9 mouse cellular contexts compared by ENCODE assay signal in the genomic region with DNA sequence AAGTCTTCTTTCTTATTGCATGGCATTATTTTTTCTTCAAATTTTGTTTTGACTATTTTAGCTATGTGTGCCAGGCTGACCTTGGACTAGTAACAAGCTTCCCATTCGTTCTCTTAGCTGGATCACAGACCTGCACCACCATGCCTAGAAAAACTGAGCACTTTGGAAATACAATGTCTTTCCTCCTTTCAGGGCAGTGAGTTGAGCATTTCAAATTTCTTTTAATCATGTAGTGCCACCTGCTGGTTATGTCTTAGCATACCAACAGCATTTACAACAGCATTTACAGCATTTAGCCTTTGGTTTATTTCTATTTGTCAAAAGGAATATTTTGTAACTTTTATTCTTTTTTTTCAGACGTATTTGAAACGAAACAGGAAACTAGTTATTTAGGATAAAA. TPM values are rescaled to one million over a fixed set of nuclear protein-coding genes. Genes with fewer than 3 reads are reported as not detected.
A peak's percentile ranks its signal among the peaks of the same experiment; 100 is the strongest.
DNase-seq lines count a peak whose midpoint lies in the region; ATAC-seq and TF ChIP-seq lines count a peak whose summit lies in the region.
"Had no signal": no experiment of that assay in that cellular context is flagged by ENCODE, and none has a peak within 500 bp of the region (broad histone marks: within the 10 kb centered on the region; RNA-seq: fewer than 3 reads in every experiment).

No protein-coding gene starts in this region.

- no peak overlapping the region for H3K4me2 ChIP-seq in neural tube, embryonic 13.5 days

- ATAC-seq in neural tube, embryonic 13.5 days (ENCODE audit: low read depth) = 0 out of 2 replicates have a peak, but pooled peaks have one; percentile 40

- TF ChIP-seq POLR2A in spleen, adult 2 months (IDR thresholded peaks at IDR 0.05; ENCODE audit: low read depth, low read length) = no peak

- no peaks in the 10 kb centered on the region for H3K4me1 ChIP-seq in spleen, adult 2 months (ENCODE audit: control insufficient read depth, insufficient read depth, insufficient read length)
- no peaks in the 10 kb centered on the region for H3K4me1 ChIP-seq in neural tube, embryonic 13.5 days (replicated peaks)

- H3K9me3 ChIP-seq in neural tube, embryonic 13.5 days = no peaks in the 10 kb centered on the region

- H3K27me3 ChIP-seq in spleen, adult 2 months (ENCODE audit: control insufficient read depth, insufficient read depth, low read length) = no peaks in the 10 kb centered on the region
- no peaks in the 10 kb centered on the region for H3K27me3 ChIP-seq in neural tube, embryonic 13.5 days

- 0 out of 2 replicates have a peak, but pooled peaks have one; percentile 1 for TF ChIP-seq CTCF in spleen, adult 2 months (IDR thresholded peaks at IDR 0.05; ENCODE audit: extremely low read depth, insufficient read depth, insufficient read length, insufficient replicate concordance)

- DNase-seq in gastrocnemius, adult 18-20 months (ENCODE audit: low spot score) = peak; percentile 6
- no peak for DNase-seq in gastrocnemius, postnatal 10 days
- no peak for DNase-seq in spleen, adult 2 months (ENCODE audit: low read depth in 1 of 2, low spot score in 2 of 2)
- DNase-seq in spleen, postnatal 4 days (ENCODE audit: low spot score in 2 of 2) = no peak
- peak; percentile 74 for DNase-seq in embryo, embryonic 10.5 days (ENCODE audit: low spot score)
- peak; percentile 11 for DNase-seq in layer of hippocampus, adult 9-11 months
- no peak for DNase-seq in ovary, postnatal 14 days (ENCODE audit: low spot score)

- no peak overlapping the region for H3K27ac ChIP-seq in spleen, adult 2 months (ENCODE audit: insufficient read depth, low read length)
- no peak overlapping the region for H3K27ac ChIP-seq in neural tube, embryonic 13.5 days (replicated peaks)

- H3K9ac ChIP-seq in neural tube, embryonic 13.5 days = no peak overlapping the region

- WGBS in spleen, adult 2 months = 48% methylated on average over 3 of the region's 3 CpGs
- WGBS in neural tube, embryonic 13.5 days = 49% methylated on average over 3 of the region's 3 CpGs

- H3K4me3 ChIP-seq in spleen, adult 2 months (ENCODE audit: extremely low read depth, insufficient read depth, insufficient read length) = no peak overlapping the region
- no peak overlapping the region for H3K4me3 ChIP-seq in neural tube, embryonic 13.5 days
- H3K4me3 ChIP-seq: myocyte had no signal

- H3K36me3 ChIP-seq in spleen, adult 2 months (ENCODE audit: control insufficient read depth, insufficient read depth, low read length) = 0 out of 2 replicates have a peak, but pooled peaks cover 2% of the 10 kb centered on the region
- H3K36me3 ChIP-seq in neural tube, embryonic 13.5 days = no peaks in the 10 kb centered on the region

RNA-seq across cellular contexts. Expression of a gene that starts 33.0 kb away (rescaled TPM):
- 1 to 10 TPM; 7.7 to 9.9 TPM for total RNA-seq in gastrocnemius, adult 18-20 months (2021)
- total RNA-seq in gastrocnemius, postnatal 10 days (2021) = 10 to 100 TPM; 10.4 to 13.5 TPM
- polyA plus RNA-seq in spleen, adult 2 months (2012; rRNA removed) = 6.9 and 11.0 TPM in 2 replicates
- polyA plus RNA-seq in neural tube, embryonic 13.5 days (2015; fragmentation: Nextera tagmentation; extraction: Ambion mirVana) = 7.0 and 8.7 TPM in 2 replicates

RNA-seq across cellular contexts. Expression of a gene that starts 33.2 kb away (rescaled TPM):
- total RNA-seq in gastrocnemius, adult 18-20 months (2021) = 1 to 10 TPM; 8.4 to 9.7 TPM
- 10 to 100 TPM; 14.5 to 20.4 TPM for total RNA-seq in gastrocnemius, postnatal 10 days (2021)
- polyA plus RNA-seq in spleen, adult 2 months (2012; rRNA removed) = 21.1 and 28.3 TPM in 2 replicates
- polyA plus RNA-seq in neural tube, embryonic 13.5 days (2015; fragmentation: Nextera tagmentation; extraction: Ambion mirVana) = 39.9 and 44.0 TPM in 2 replicates

Comparison
In these comparisons a context has a peak if more than half of its experiments do, and no peak if none do; other contexts are left out.
1. DNase-seq: peak in gastrocnemius, adult 18-20 months (single experiment), embryo, embryonic 10.5 days (single experiment) and layer of hippocampus, adult 9-11 months (single experiment); none in gastrocnemius, postnatal 10 days (single experiment), spleen, adult 2 months (0 of 2), spleen, postnatal 4 days (0 of 2) and ovary, postnatal 14 days (single experiment).